Mouse (Mus musculus) heart, embryonic 16.5 days (tissue): ENCODE measurements around the gene Nfkbie. TPM values are rescaled to one million over a fixed set of nuclear protein-coding genes. Genes with fewer than 3 reads are reported as not detected.

Experiments
- ATAC-seq: fragments of 200-750 bp; cut with Nextera tagmentation; replicated peaks from 2 replicates; pipeline ENCODE4 v1.8.0; 2017; ENCODE audit warnings: moderate number of reproducible peaks; ENCODE audit not compliant: insufficient read depth, low FRiP score; ENCODE audit errors: extremely low read depth
- H3K27ac ChIP-seq: fragments of 300-500 bp; sonication (generic); 2 replicates; pipeline ENCODE4 v1.5.1; 2014; ENCODE audit warnings: mild to moderate bottlenecking, low read length, control low read depth, moderate library complexity
- H3K27me3 ChIP-seq: fragments of 300-500 bp; sonication (generic); 2 replicates; pipeline ENCODE4 v1.6.1; 2014; ENCODE audit warnings: low read length, mixed read lengths; ENCODE audit not compliant: control insufficient read depth, insufficient read depth
- H3K36me3 ChIP-seq: fragments of 300-500 bp; sonication (generic); 2 replicates; pipeline ENCODE4 v1.6.1; 2014; ENCODE audit not compliant: control insufficient read depth, insufficient read depth
- H3K4me1 ChIP-seq: fragments of 300-500 bp; sonication (generic); 2 replicates; pipeline ENCODE4 v1.6.1; 2014; ENCODE audit warnings: low read length, mixed read lengths; ENCODE audit not compliant: control insufficient read depth, insufficient read depth
- H3K4me2 ChIP-seq: fragments of 300-500 bp; sonication (generic); 2 replicates; pipeline ENCODE4 v1.6.1; 2014; ENCODE audit warnings: low read depth, mild to moderate bottlenecking, control low read depth, low read length
- H3K4me3 ChIP-seq: fragments of 300-500 bp; sonication (generic); 2 replicates; pipeline ENCODE4 v1.5.1; 2014; ENCODE audit warnings: mild to moderate bottlenecking, control low read depth, low read length
- H3K9ac ChIP-seq: fragments of 300-500 bp; sonication (generic); 2 replicates; pipeline ENCODE4 v1.6.1; 2014; ENCODE audit warnings: low read length, control low read depth
- H3K9me3 ChIP-seq: fragments of 300-500 bp; sonication (generic); replicated peaks from 2 replicates; pipeline ENCODE4 v1.6.1; 2016; ENCODE audit warnings: low read length; ENCODE audit not compliant: control insufficient read depth
- WGBS: fragments of 180-500 bp; shearing (Covaris S2); extraction: QIAGEN DNeasy Blood & Tissue Kit; methylation state at CpG from one replicate; pipeline ENCODE4 v1.1.7; 2014; 5-methylcytosine and 5-hydroxymethylcytosine counted together
- polyA plus RNA-seq: library from polyadenylated mRNA; unstranded; fragments of >200 nt; fragmentation: Nextera tagmentation; extraction: Ambion mirVana; gene quantifications from 2 replicates; pipeline ENCODE4 v1.2.1, GENCODE M21; 2015

Gene Nfkbie
- polyA plus RNA-seq, 1 experiment from 2014 or later = 10.9 TPM

- Histone ChIP-seq H3K27me3 (no peaks in the 10 kb centered on the region), H3K4me3 (peak overlapping the region; percentile 80), H3K4me2 (peak overlapping the region; percentile 100), H3K9ac (peak overlapping the region; percentile 92), H3K9me3 (no peaks in the 10 kb centered on the region), H3K4me1 (peaks cover 65% of the 10 kb centered on the region), H3K36me3 (0 out of 2 replicates have a peak, but pooled peaks cover 2% of the 10 kb centered on the region), H3K27ac (peak overlapping the region; percentile 80)
- 18% methylated on average over 22 of the region's 23 CpGs for WGBS
- peak; percentile 2; the same call in 1 of the 2 replicates for ATAC-seq
Measured at GRCm38 (mm10) chr17:45595736-45596390, 40.4 kb downstream of the Nfkbie start.

GRCm38 (mm10) chr17:45596631-45597396 is 41.3 kb downstream of the Nfkbie start:
- Histone ChIP-seq H3K27me3 (no peaks in the 10 kb centered on the region; the same call in 1 of the 2 replicates), H3K4me3 (no peak overlapping the region), H3K9ac (peak overlapping the region; percentile 26; the same call in 1 of the 2 replicates), H3K4me2 (no peak overlapping the region), H3K4me1 (peaks cover 60% of the 10 kb centered on the region), H3K9me3 (no peaks in the 10 kb centered on the region), H3K36me3 (no peaks in the 10 kb centered on the region), H3K27ac (peak overlapping the region; percentile 80)
- peak; percentile 24; the same call in 1 of the 2 replicates for ATAC-seq
- 35% methylated on average over 11 of the region's 11 CpGs for WGBS

- no peak for ATAC-seq
- H3K4me2 ChIP-seq = no peak overlapping the region
- 51% methylated on average over 3 of the region's 3 CpGs for WGBS
Measured at GRCm38 (mm10) chr17:45597787-45598186, 42.3 kb downstream of the Nfkbie start.

GRCm38 (mm10) chr17:45598376-45598775 is 42.9 kb downstream of the Nfkbie start:
- Histone ChIP-seq H3K9ac (no peak overlapping the region), H3K4me1 (peaks cover 45% of the 10 kb centered on the region), H3K4me2 (no peak overlapping the region), H3K36me3 (no peaks in the 10 kb centered on the region), H3K9me3 (no peaks in the 10 kb centered on the region), H3K4me3 (no peak overlapping the region), H3K27me3 (no peaks in the 10 kb centered on the region; the same call in 1 of the 2 replicates), H3K27ac (no peak overlapping the region)
- 96% methylated on average over 2 of the region's 2 CpGs for WGBS
- no peak for ATAC-seq

More at GRCm38 (mm10) chr17:45597787-45598186, 42.3 kb downstream of the Nfkbie start:
- Histone ChIP-seq H3K36me3 (no peaks in the 10 kb centered on the region), H3K9ac (no peak overlapping the region), H3K27me3 (no peaks in the 10 kb centered on the region; the same call in 1 of the 2 replicates), H3K4me3 (no peak overlapping the region), H3K4me1 (peaks cover 51% of the 10 kb centered on the region), H3K9me3 (no peaks in the 10 kb centered on the region), H3K27ac (no peak overlapping the region)

GRCm38 (mm10) chr17:45598891-45599290 is 43.4 kb downstream of the Nfkbie start:
- ATAC-seq = no peak
- Histone ChIP-seq H3K9ac (peak overlapping the region; percentile 72), H3K36me3 (no peaks in the 10 kb centered on the region), H3K27ac (no peak overlapping the region), H3K4me1 (peaks cover 40% of the 10 kb centered on the region), H3K4me2 (peak overlapping the region; percentile 81), H3K9me3 (no peaks in the 10 kb centered on the region), H3K4me3 (peak overlapping the region; percentile 42), H3K27me3 (no peaks in the 10 kb centered on the region; the same call in 1 of the 2 replicates)
- WGBS = 47% methylated on average over 3 of the region's 3 CpGs

- Histone ChIP-seq H3K4me2 (peak within 1 kb of the TSS; percentile 81), H3K9ac (peak within 1 kb of the TSS; percentile 72), H3K4me1 (peaks cover 35% of the 10 kb centered on the region), H3K9me3 (no peaks in the 10 kb centered on the region), H3K27me3 (no peaks in the 10 kb centered on the region; the same call in 1 of the 2 replicates), H3K4me3 (peak within 1 kb of the TSS; percentile 42), H3K36me3 (no peaks in the 10 kb centered on the region), H3K27ac (no peak within 1 kb of the TSS)
- peak; percentile 21; the same call in 1 of the 2 replicates for ATAC-seq
- WGBS = 20% methylated on average over 32 of the region's 32 CpGs
Measured at GRCm38 (mm10) chr17:45599446-45600242, 44.1 kb downstream of the Nfkbie start, which contains the start of gene Slc29a1. TSS of gene Slc29a1 (minus strand) at chr17:45599606.

GRCm38 (mm10) chr17:45600267-45600666 is 44.8 kb downstream of the Nfkbie start:
- H3K36me3 ChIP-seq = no peaks in the 10 kb centered on the region
- 72% methylated on average over 8 of the region's 8 CpGs for WGBS
- no peak overlapping the region for H3K4me3 ChIP-seq
- no peak overlapping the region for H3K9ac ChIP-seq
- H3K4me1 ChIP-seq = peaks cover 31% of the 10 kb centered on the region
- H3K27ac ChIP-seq = no peak overlapping the region
- no peak overlapping the region for H3K4me2 ChIP-seq
- no peak for ATAC-seq
- H3K9me3 ChIP-seq = no peaks in the 10 kb centered on the region
- no peaks in the 10 kb centered on the region; the same call in 1 of the 2 replicates for H3K27me3 ChIP-seq

- Histone ChIP-seq H3K9me3 (no peaks in the 10 kb centered on the region), H3K36me3 (no peaks in the 10 kb centered on the region), H3K27me3 (no peaks in the 10 kb centered on the region; the same call in 1 of the 2 replicates), H3K9ac (peak overlapping the region; percentile 26; the same call in 1 of the 2 replicates), H3K4me2 (0 out of 2 replicates have a peak overlapping the region, but pooled peaks have one; percentile 7), H3K4me3 (no peak overlapping the region), H3K27ac (no peak overlapping the region), H3K4me1 (peaks cover 23% of the 10 kb centered on the region)
- no peak for ATAC-seq
- 24% methylated on average over 22 of the region's 22 CpGs for WGBS
Measured at GRCm38 (mm10) chr17:45601325-45601724, 45.8 kb downstream of the Nfkbie start.
